Mouse (Mus musculus): Measurements from ENCODE around the gene Nek2.

The Nek2 gene

GRCm38 (mm10) chr1:191856886-191857651 is 35.8 kb downstream of the Nek2 start:
- no peak for DNase-seq (ENCODE audit: low read depth, low spot score)

DNA sequence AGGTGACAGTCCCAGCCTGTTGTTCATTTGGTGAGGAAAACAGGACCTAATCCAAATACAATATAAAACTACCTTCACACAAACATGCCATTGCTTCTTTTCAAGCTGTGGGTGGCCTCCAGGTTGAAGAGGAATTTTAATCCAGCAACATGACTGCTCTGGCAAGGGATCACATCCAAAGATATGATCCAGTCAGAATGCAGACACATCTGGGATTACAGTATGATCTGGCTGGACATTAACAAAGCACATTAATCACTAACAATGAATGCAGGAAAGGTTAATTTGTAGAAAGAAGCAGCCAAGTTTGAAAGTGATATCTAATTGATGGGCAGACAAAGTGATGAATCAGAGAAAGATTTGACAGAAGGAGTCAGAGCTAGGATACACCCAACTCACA is 36.9 kb downstream of the Nek2 start:
- DNase-seq (ENCODE audit: low read depth, low spot score), result no peak

DNA sequence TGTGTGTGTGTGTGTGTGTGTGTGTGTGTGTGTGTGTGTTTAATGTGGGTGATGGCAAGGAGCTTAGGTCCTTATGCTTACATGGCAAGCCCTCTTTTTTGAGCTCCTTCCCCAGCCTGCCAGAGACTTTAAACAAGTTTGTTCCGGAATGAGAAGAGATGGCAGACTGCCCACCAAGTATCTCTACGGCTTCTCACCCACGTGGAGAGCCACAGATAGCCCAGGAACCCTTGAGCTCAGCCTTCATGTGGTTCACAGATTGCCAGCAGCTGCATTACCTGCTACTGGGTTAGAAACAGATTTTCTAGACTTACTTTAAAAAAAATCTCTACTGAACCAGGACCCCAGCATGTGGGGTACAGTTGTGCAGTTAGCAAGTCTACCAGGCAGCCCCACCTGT is 38.6 kb downstream of the Nek2 start:
- no peak for DNase-seq (ENCODE audit: low read depth, low spot score)

- no peak for DNase-seq (ENCODE audit: low read depth, low spot score)
Observed at GRCm38 (mm10) chr1:191861247-191861646, 40.0 kb downstream of the Nek2 start.

DNA sequence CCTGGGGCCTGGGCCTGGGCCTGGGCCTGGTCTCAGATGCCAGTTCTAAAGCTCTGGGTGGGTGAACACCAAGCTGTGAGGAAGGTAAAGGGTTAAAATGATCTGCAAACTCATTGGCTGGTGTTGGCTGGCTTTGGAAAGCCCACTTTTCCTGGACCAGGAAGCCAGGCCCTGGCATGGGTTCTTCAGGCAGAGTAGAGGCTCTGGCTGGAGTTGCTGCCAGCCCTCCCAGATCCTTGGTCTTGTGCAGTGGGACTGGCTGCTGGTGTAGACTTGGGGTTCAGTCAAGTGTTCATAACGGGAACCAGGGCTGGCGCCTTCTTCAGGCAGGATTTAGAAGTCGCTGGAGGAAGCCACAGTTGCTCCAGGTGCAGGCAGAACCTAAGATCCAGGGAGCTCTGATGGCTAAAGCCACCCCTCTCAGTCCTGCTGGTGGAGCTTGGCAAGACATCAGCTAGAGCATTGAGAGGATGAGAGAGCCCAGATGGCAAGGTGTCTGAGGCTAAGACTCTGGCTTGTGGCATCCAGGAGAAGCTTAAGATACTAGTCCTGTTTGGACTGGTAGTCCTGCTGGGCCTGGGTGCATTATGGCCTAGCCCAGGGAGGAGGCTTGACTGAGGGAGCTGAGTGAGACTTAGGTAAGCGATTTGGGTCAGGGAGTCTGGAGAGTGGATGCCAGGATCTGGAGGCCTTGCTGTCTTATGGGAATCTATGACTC is 42.7 kb downstream of the Nek2 start:
- no peak for DNase-seq (ENCODE audit: low read depth, low spot score)

DNA sequence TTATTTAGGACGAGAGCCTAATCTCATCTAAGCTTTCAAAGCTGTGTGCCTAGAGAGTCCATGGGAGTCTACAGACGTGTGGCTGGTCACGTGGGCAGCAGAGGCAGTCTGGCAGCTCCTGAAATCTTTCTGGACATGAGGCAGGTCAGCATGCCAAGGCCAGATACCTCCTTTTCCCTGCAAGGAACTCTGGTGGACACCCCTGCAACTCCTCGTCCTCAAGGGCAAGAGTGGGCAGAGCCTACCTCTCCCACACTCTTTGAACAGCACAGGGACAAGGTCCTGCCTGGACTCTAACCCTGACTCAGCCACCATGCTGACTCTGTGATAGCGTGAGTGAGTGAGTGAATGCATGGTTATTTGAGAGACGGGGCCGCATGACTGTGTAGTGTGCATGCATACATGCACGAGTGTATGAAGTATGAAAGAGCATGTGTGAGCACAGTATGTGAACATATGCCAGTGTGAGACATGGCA is 43.3 kb downstream of the Nek2 start:
- DNase-seq (ENCODE audit: low read depth, low spot score), result no peak

DNA sequence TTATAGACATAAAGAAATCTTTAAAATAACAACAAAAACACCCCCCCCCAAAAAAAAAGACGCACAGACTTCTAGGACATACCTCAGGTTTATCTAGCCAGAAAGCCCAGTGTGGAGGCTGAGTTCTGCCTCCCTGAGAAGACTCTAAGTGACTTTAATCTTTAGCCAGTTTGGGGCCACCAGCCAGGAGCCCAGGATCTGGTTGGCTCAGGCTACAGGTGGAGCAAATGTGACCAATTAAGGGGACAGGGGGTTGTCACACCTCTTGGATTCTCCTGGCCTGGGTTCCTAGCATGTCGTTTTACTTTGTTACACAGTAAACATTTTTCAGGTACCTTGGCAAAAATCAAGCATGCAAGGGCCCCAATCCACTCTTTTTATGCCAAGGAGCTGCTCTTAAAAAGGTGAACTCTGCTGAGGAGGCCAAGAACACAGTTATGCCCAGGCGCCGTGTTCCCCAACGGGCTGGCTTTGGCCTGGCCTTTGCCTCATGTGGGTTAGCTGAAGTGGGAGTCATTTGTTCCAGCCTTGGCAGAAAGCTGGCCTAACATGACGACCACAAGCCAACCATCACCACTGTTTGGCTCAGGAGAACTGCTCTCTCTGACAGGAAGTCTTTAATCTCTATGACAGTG is 50.9 kb downstream of the Nek2 start:
- DNase-seq (ENCODE audit: low read depth, low spot score), result no peak

DNA sequence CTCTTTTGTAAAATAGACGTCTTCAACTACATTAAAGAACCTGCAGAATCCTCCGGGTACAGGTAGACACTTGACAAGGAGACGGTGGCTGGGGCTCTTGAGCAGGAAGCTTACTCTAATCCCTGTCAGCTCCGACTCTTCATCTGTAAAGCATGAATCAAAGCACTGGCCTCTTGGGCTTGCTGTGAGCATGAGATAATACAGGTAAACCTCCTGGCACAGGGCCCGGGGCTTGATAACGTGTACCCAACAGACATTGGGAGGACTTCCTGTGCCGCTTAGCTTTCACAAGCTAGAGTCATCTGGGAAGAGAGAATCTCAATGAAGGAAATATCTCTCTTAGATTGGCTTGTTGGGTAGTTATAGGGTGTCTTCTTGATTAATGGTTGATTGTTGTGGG is 53.8 kb downstream of the Nek2 start:
- no peak for DNase-seq (ENCODE audit: low read depth, low spot score)

DNA sequence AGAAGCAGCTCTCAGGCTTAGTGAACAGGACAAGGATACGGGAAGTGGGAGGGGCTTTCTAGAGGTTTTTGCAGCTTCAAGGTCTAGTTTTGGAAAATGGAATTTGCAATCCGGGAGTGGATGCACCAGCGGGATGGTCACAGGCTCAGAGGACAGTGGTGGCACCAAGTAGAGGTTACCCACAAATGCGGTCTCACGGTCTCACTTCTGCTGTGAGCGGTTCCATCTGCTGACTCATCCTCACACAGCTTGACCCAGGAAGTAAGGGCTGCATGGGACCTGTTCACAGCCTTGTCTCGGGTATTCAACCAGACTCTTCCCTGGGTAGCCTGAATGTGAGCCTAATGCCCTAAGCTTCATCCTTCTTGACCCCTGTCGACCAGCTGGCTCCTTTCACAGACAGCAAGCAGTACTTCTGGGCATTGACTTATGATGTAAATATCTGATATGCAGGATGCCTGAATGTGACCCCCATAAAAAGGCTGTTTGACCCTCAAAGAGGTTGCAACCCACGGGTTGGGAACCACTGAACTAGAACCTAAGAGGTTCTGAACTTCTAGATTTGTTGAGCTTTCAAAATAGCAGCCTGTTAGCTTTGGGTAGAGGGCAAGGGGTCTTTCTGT is 54.5 kb downstream of the Nek2 start:
- no peak for DNase-seq (ENCODE audit: low read depth, low spot score)

GRCm38 (mm10) chr1:191877681-191878080 is 56.4 kb downstream of the Nek2 start:
- no peak for DNase-seq (ENCODE audit: low read depth, low spot score)

- DNase-seq (ENCODE audit: low read depth, low spot score), result no peak
Observed at GRCm38 (mm10) chr1:191878518-191878921, 57.3 kb downstream of the Nek2 start.

DNA sequence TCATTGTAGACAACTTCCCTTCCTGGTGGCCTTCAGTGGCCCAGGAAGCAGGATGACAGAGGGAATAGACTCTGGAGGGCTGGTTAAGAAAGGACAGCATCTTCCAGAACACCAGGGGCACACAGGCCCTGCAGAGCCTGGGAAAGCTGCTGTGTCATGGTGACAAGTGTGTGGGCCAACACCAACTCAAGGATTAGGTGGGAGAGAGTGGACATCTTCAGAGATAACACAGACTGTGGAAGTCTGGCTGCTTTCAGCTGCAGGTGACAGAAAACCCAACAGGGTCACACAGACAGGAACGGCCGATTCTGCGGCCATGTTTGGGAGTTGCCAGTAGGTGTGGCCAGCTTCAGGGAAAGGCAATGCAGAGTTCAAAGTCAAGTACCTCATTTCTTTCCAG is 59.0 kb downstream of the Nek2 start:
- no peak for DNase-seq (ENCODE audit: low read depth, low spot score)

- DNase-seq (ENCODE audit: low read depth, low spot score), result no peak
Observed at GRCm38 (mm10) chr1:191880921-191881609, 59.8 kb downstream of the Nek2 start.

GRCm38 (mm10) chr1:191881663-191882062 is 60.4 kb downstream of the Nek2 start:
- DNase-seq (ENCODE audit: low read depth, low spot score), result no peak

Measured in A20 (cell line).